ENCODE assay signal across 8 mouse cellular contexts in genomic region chr2:180069770-180070480, GRCm38 (mm10). TPM values are rescaled to one million over a fixed set of nuclear protein-coding genes. Genes with fewer than 3 reads are reported as not detected.
DNase-seq lines count a peak whose midpoint lies in the region; ATAC-seq and TF ChIP-seq lines count a peak whose summit lies in the region.

No protein-coding gene starts in this region.

- H3K4me3 ChIP-seq in lung, postnatal 0 days (ENCODE audit: low read depth, low read length) = peak overlapping the region; percentile 60
- peak overlapping the region; percentile 75 for H3K4me3 ChIP-seq in forebrain, embryonic 13.5 days
- peak overlapping the region; percentile 78 for H3K4me3 ChIP-seq in limb, embryonic 14.5 days (replicated peaks; ENCODE audit: low read length)
- peak overlapping the region; percentile 63 for H3K4me3 ChIP-seq in stomach, embryonic 14.5 days (ENCODE audit: low read depth, low read length)

- no peak for TF ChIP-seq POLR2A in limb, embryonic 14.5 days (IDR thresholded peaks at IDR 0.05; ENCODE audit: borderline replicate concordance, extremely low read depth, insufficient read depth, insufficient read length)

- no peak for TF ChIP-seq EP300 in lung, postnatal 0 days (IDR thresholded peaks at IDR 0.05)

- peak; percentile 16 for DNase-seq in lung, postnatal 0 days (ENCODE audit: low spot score)
- DNase-seq in lung, postnatal 10 days = no peak
- DNase-seq in limb, embryonic 14.5 days (ENCODE audit: low spot score) = no peak
- DNase-seq in adrenal gland, adult 8-10 months = no peak
- no peak for DNase-seq in left cerebral cortex, postnatal 36 days (ENCODE audit: low spot score in 2 of 2)
- DNase-seq in cerebellum, adult 11-12 months = no peak

- intact Hi-C loops in left cerebral cortex, postnatal 36 days (cut with DNase I) = loop anchor here (10.0 kb wide), 1 partner anchor 185 kb away; the partner anchor contains the start of gene Rps21

- H3K4me2 ChIP-seq in lung, postnatal 0 days (replicated peaks; ENCODE audit: low read depth, low read length) = peak overlapping the region; percentile 84
- peak overlapping the region; percentile 93 for H3K4me2 ChIP-seq in forebrain, embryonic 13.5 days
- H3K4me2 ChIP-seq in limb, embryonic 14.5 days (replicated peaks; ENCODE audit: low read depth, low read length, severe bottlenecking) = peak overlapping the region; percentile 86
- peak overlapping the region; percentile 62 for H3K4me2 ChIP-seq in stomach, embryonic 14.5 days (replicated peaks; ENCODE audit: low read depth, low read length)

- H3K36me3 ChIP-seq in lung, postnatal 0 days (ENCODE audit: insufficient read depth, low read length) = 0 out of 2 replicates have a peak, but pooled peaks cover 6% of the 10 kb centered on the region
- H3K36me3 ChIP-seq in forebrain, embryonic 13.5 days (ENCODE audit: poor library complexity, severe bottlenecking) = peaks cover 31% of the 10 kb centered on the region
- H3K36me3 ChIP-seq in limb, embryonic 14.5 days (ENCODE audit: control insufficient read depth, insufficient read depth, low read length) = peaks cover 14% of the 10 kb centered on the region
- H3K36me3 ChIP-seq in stomach, embryonic 14.5 days (ENCODE audit: control insufficient read depth, insufficient read depth, low read length) = peaks cover 3% of the 10 kb centered on the region; the same call in 1 of the 2 replicates

- peak overlapping the region; percentile 22 for H3K27ac ChIP-seq in lung, postnatal 0 days (ENCODE audit: low read length)
- H3K27ac ChIP-seq in forebrain, embryonic 13.5 days = peak overlapping the region; percentile 82
- H3K27ac ChIP-seq in limb, embryonic 14.5 days (replicated peaks; ENCODE audit: low read depth, low read length) = peak overlapping the region; percentile 46; the same call in 1 of the 2 replicates
- H3K27ac ChIP-seq in stomach, embryonic 14.5 days (ENCODE audit: low read length) = no peak overlapping the region; the same call in 1 of the 2 replicates

- peaks cover 9% of the 10 kb centered on the region; the same call in 1 of the 2 replicates for H3K4me1 ChIP-seq in lung, postnatal 0 days (ENCODE audit: insufficient read depth, low read depth, low read length)
- H3K4me1 ChIP-seq in forebrain, embryonic 13.5 days = peaks cover 15% of the 10 kb centered on the region
- peaks cover 9% of the 10 kb centered on the region for H3K4me1 ChIP-seq in limb, embryonic 14.5 days (ENCODE audit: control insufficient read depth, insufficient read depth, low read length)
- peaks cover 8% of the 10 kb centered on the region; the same call in 1 of the 2 replicates for H3K4me1 ChIP-seq in stomach, embryonic 14.5 days (ENCODE audit: control insufficient read depth, insufficient read depth, low read length)

- no peaks in the 10 kb centered on the region for H3K9me3 ChIP-seq in lung, postnatal 0 days (ENCODE audit: low read length)
- H3K9me3 ChIP-seq in forebrain, embryonic 13.5 days (replicated peaks) = no peaks in the 10 kb centered on the region
- H3K9me3 ChIP-seq in limb, embryonic 14.5 days (ENCODE audit: control insufficient read depth, low read length) = no peaks in the 10 kb centered on the region
- H3K9me3 ChIP-seq in stomach, embryonic 14.5 days (ENCODE audit: control insufficient read depth, low read depth, low read length) = no peaks in the 10 kb centered on the region

- ATAC-seq in lung, postnatal 0 days = peak; percentile 60
- peak; percentile 77 for ATAC-seq in forebrain, embryonic 13.5 days
- ATAC-seq in limb, embryonic 14.5 days (ENCODE audit: low FRiP score, low read depth) = peak; percentile 69
- ATAC-seq in stomach, embryonic 14.5 days (ENCODE audit: insufficient number of reproducible peaks, insufficient read depth, low FRiP score, low read depth) = peak; percentile 29; the same call in 1 of the 2 replicates

- no peaks in the 10 kb centered on the region for H3K27me3 ChIP-seq in lung, postnatal 0 days (replicated peaks; ENCODE audit: insufficient read depth, low read length)
- no peaks in the 10 kb centered on the region for H3K27me3 ChIP-seq in forebrain, embryonic 13.5 days
- no peaks in the 10 kb centered on the region for H3K27me3 ChIP-seq in limb, embryonic 14.5 days (ENCODE audit: control insufficient read depth, insufficient read depth, low read length)
- H3K27me3 ChIP-seq in stomach, embryonic 14.5 days (ENCODE audit: control insufficient read depth, insufficient read depth, low read length) = no peaks in the 10 kb centered on the region

- no peak for TF ChIP-seq CTCF in lung, postnatal 0 days (IDR thresholded peaks at IDR 0.05)

- WGBS in lung, postnatal 0 days = 30% methylated on average over 20 of the region's 20 CpGs
- 37% methylated on average over 20 of the region's 20 CpGs for WGBS in forebrain, embryonic 13.5 days
- 33% methylated on average over 20 of the region's 20 CpGs for WGBS in limb, embryonic 14.5 days
- 34% methylated on average over 20 of the region's 20 CpGs for WGBS in stomach, embryonic 14.5 days

- H3K9ac ChIP-seq in lung, postnatal 0 days (replicated peaks; ENCODE audit: low read depth) = peak overlapping the region; percentile 41
- H3K9ac ChIP-seq in forebrain, embryonic 13.5 days = peak overlapping the region; percentile 77
- peak overlapping the region; percentile 74 for H3K9ac ChIP-seq in limb, embryonic 14.5 days (ENCODE audit: low read depth, low read length, severe bottlenecking)
- H3K9ac ChIP-seq in stomach, embryonic 14.5 days (replicated peaks; ENCODE audit: low read depth, low read length) = peak overlapping the region; percentile 28; the same call in 1 of the 2 replicates

RNA-seq across cellular contexts. Expression of gene Mtg2, which starts 0.5 kb away (rescaled TPM):
- polyA plus RNA-seq in lung, postnatal 0 days (2015; fragmentation: Nextera tagmentation; extraction: Ambion mirVana) = 18.7 and 18.9 TPM in 2 replicates
- 34.2 and 34.8 TPM in 2 replicates for polyA plus RNA-seq in forebrain, embryonic 13.5 days (2015; fragmentation: Nextera tagmentation; extraction: Ambion mirVana)
- 28.5 and 29.8 TPM in 2 replicates for polyA plus RNA-seq in limb, embryonic 14.5 days (2012; rRNA removed)
- 22.1 and 24.3 TPM in 2 replicates for polyA plus RNA-seq in limb, embryonic 14.5 days (2014; fragmentation: Nextera tagmentation; extraction: Ambion mirVana)
- 25.2 and 27.8 TPM in 2 replicates for polyA plus RNA-seq in stomach, embryonic 14.5 days (2014; fragmentation: Nextera tagmentation; extraction: Ambion mirVana)
- total RNA-seq in adrenal gland, adult 8-10 months (2022) = 10 to 100 TPM; 17.3 to 26.1 (median 21.6) TPM
- total RNA-seq in left cerebral cortex, postnatal 36 days (2021) = 10 to 100 TPM; 12.6 to 19.1 TPM

RNA-seq across cellular contexts. Expression of gene Ss18l1, which starts 27.6 kb away (rescaled TPM):
- 2.0 and 2.4 TPM in 2 replicates for polyA plus RNA-seq in lung, postnatal 0 days (2015; fragmentation: Nextera tagmentation; extraction: Ambion mirVana)
- 33.9 and 38.7 TPM in 2 replicates for polyA plus RNA-seq in forebrain, embryonic 13.5 days (2015; fragmentation: Nextera tagmentation; extraction: Ambion mirVana)
- polyA plus RNA-seq in limb, embryonic 14.5 days (2012; rRNA removed) = 9.1 and 11.4 TPM in 2 replicates
- polyA plus RNA-seq in limb, embryonic 14.5 days (2014; fragmentation: Nextera tagmentation; extraction: Ambion mirVana) = 3.5 and 4.9 TPM in 2 replicates
- polyA plus RNA-seq in stomach, embryonic 14.5 days (2014; fragmentation: Nextera tagmentation; extraction: Ambion mirVana) = 4.6 and 6.1 TPM in 2 replicates
- total RNA-seq in adrenal gland, adult 8-10 months (2022) = 10 to 100 TPM in 3 of 4 experiments, 1 to 10 TPM in 1; 9.9 to 14.3 (median 11.7) TPM
- total RNA-seq in left cerebral cortex, postnatal 36 days (2021) = 10 to 100 TPM; 36.1 to 39.1 TPM

RNA-seq across cellular contexts. Expression of gene Psma7, which starts 27.7 kb away (rescaled TPM):
- 334 and 385 TPM in 2 replicates for polyA plus RNA-seq in lung, postnatal 0 days (2015; fragmentation: Nextera tagmentation; extraction: Ambion mirVana)
- polyA plus RNA-seq in forebrain, embryonic 13.5 days (2015; fragmentation: Nextera tagmentation; extraction: Ambion mirVana) = 716 and 737 TPM in 2 replicates
- polyA plus RNA-seq in limb, embryonic 14.5 days (2012; rRNA removed) = 259 and 298 TPM in 2 replicates
- 501 and 620 TPM in 2 replicates for polyA plus RNA-seq in limb, embryonic 14.5 days (2014; fragmentation: Nextera tagmentation; extraction: Ambion mirVana)
- 480 and 596 TPM in 2 replicates for polyA plus RNA-seq in stomach, embryonic 14.5 days (2014; fragmentation: Nextera tagmentation; extraction: Ambion mirVana)
- 100 to 1,000 TPM; 195 to 232 (median 215) TPM for total RNA-seq in adrenal gland, adult 8-10 months (2022)
- total RNA-seq in left cerebral cortex, postnatal 36 days (2021) = 100 to 1,000 TPM; 163 to 172 TPM

RNA-seq across cellular contexts. Expression of gene Hrh3, which starts 34.4 kb away (rescaled TPM):
- 0.14 TPM in 1 of 2 replicates, not detected in the other for polyA plus RNA-seq in lung, postnatal 0 days (2015; fragmentation: Nextera tagmentation; extraction: Ambion mirVana)
- 2.3 and 2.8 TPM in 2 replicates for polyA plus RNA-seq in forebrain, embryonic 13.5 days (2015; fragmentation: Nextera tagmentation; extraction: Ambion mirVana)
- polyA plus RNA-seq in limb, embryonic 14.5 days (2012; rRNA removed) = 0.04 and 0.10 TPM in 2 replicates
- 0.17 TPM in 1 of 2 replicates, not detected in the other for polyA plus RNA-seq in limb, embryonic 14.5 days (2014; fragmentation: Nextera tagmentation; extraction: Ambion mirVana)
- polyA plus RNA-seq in stomach, embryonic 14.5 days (2014; fragmentation: Nextera tagmentation; extraction: Ambion mirVana) = not detected in 2 replicates
- total RNA-seq in adrenal gland, adult 8-10 months (2022) = under 1 TPM; 0.17 to 0.89 (median 0.27) TPM
- 10 to 100 TPM; 94.8 to 99.4 TPM for total RNA-seq in left cerebral cortex, postnatal 36 days (2021)

RNA-seq across cellular contexts. Expression of gene Lsm14b, which starts 45.1 kb away (rescaled TPM):
- 6.5 and 7.0 TPM in 2 replicates for polyA plus RNA-seq in lung, postnatal 0 days (2015; fragmentation: Nextera tagmentation; extraction: Ambion mirVana)
- polyA plus RNA-seq in forebrain, embryonic 13.5 days (2015; fragmentation: Nextera tagmentation; extraction: Ambion mirVana) = 20.4 and 20.6 TPM in 2 replicates
- 69.1 and 75.6 TPM in 2 replicates for polyA plus RNA-seq in limb, embryonic 14.5 days (2012; rRNA removed)
- polyA plus RNA-seq in limb, embryonic 14.5 days (2014; fragmentation: Nextera tagmentation; extraction: Ambion mirVana) = 7.7 and 7.8 TPM in 2 replicates
- polyA plus RNA-seq in stomach, embryonic 14.5 days (2014; fragmentation: Nextera tagmentation; extraction: Ambion mirVana) = 6.9 and 7.6 TPM in 2 replicates
- total RNA-seq in adrenal gland, adult 8-10 months (2022) = 10 to 100 TPM; 41.8 to 54.8 (median 48.5) TPM
- total RNA-seq in left cerebral cortex, postnatal 36 days (2021) = 100 to 1,000 TPM; 107 to 114 TPM
